Mouse (Mus musculus) megakaryocyte, embryonic 14.5 days (primary cell): ENCODE results near the gene Rpf2.

Experiments
- FLI1 ChIP-seq: IDR thresholded peaks from 2 replicates; pipeline ENCODE4 v1.6.1; 2012; ENCODE audit warnings: low read length, inconsistent platforms, mixed read lengths
- GATA1 ChIP-seq: IDR thresholded peaks from 3 replicates; pipeline ENCODE4 v1.6.1; 2012; ENCODE audit warnings: mixed read lengths, low read length, inconsistent platforms, borderline replicate concordance

DNA sequence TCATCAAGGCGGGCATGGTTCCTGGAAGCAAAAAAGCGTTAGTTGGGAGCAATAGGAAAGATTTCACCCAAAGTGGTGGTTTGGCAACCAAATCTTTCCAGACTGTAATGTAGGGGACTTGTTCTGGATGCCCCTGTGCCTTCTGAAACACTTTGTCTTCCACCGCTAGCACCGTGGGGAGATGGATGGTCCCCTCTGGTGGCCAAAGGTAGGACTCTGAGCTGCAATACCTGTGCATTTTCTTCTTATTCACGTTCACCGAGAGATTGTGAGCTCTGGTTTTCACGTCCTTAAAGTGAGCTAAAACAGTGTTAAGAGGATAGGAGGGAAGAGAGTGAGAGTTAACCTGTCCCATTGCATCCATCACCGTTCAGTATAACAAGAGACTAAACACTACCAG, 56.0 kb downstream of the Rpf2 start:
- TF ChIP-seq GATA1 (no peak), FLI1 (no peak)
